Mouse (Mus musculus) gastrocnemius, adult 18-20 months (tissue): Measurements from ENCODE around the gene Gpr141. TPM values are rescaled to one million over a fixed set of nuclear protein-coding genes. Genes with fewer than 3 reads are reported as not detected.
"Not testable (repeated sequence)": the region's sequence is repeated elsewhere in the genome, so short reads cannot be mapped to it uniquely, and the experiment has no call there.

ENCODE experiments used
- DNase-seq: peaks from one replicate; pipeline ENCODE4 v3.0.0; 2021; ENCODE audit warnings: low spot score
- long read RNA-seq, 2 experiments: library from polyadenylated mRNA; stranded (forward); transcript quantifications; one replicate each; pipeline ENCODE4 v2.0.0; 2021
- total RNA-seq, 2 experiments: library from RNA; stranded (reverse); gene quantifications; 2 replicates each; pipeline ENCODE4 v1.2.3; 2021

The Gpr141 gene
- under 1 TPM in 1 of 2 experiments, not detected in 1; 0.12 TPM for total RNA-seq
- long read RNA-seq, experiment 1: 0 reads
- long read RNA-seq, experiment 2: 0 reads

DNA sequence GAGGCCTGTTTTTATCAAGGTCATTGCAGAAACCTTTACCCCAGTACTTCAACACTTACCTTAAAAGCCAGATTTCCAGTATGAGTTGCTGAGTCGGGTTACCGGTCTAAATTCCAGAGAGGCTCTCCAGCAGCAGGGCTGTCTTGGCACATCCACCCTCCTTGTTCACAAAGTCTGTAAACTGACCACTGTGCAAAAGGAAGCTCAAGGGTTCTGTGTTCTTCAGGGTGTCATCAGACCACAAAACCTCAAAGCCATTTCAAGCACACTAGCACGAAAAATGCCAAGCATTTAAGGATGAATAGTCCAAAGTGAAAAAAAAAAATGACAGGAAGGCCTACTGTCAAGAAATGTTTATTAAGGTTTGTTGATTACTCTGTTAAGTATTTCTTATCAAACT is at the start of gene Gpr141:
Gene Gpr141 (minus strand): TSS at position 187 of the 400 bp plus-strand sequence.
- no peak for DNase-seq

DNA sequence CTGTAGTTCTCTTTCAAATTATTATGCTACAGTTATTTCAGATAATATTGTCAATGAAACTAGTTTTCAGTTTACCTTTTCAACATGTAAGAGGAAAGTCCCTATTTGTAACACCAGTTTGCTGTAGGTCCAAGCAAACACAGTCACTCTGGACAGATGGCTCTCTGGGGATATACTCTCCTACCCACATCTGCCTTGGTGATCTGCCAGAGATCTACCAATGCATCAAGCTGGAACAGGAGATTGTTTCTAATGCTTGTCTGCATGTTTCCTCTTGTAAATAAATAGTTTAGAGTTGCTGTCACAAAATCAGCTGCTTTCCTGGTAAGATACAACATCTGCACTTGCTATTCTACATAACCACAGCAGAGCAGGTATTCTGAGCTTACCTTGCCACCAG is 40.2 kb upstream of the Gpr141 start:
- DNase-seq: no peak

- DNase-seq: no peak
Measured at GRCm38 (mm10) chr13:19854629-19855333, 30.7 kb upstream of the Gpr141 start.

DNA sequence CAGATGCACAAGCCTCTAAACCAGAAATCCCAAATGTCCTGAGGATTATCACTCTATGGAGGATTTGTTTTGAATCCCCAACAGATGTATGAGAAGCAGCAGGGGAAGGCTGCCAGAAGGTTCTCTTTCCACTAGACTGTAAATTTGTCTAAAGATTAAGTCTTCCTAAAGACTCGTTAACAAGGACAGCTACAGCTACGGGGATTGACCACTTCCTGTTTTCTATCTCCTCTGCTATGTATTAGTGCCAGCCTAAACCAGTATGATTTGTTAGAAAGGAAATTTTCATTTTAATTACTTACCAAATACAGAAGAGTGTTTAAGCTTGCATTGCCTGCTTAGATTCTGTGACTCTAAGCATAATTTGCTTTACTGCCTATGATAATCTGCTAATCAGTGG is 30.0 kb upstream of the Gpr141 start:
- no peak for DNase-seq

GRCm38 (mm10) chr13:19843448-19843847 is 19.4 kb upstream of the Gpr141 start:
- no peak for DNase-seq

- DNase-seq: no peak
Measured at GRCm38 (mm10) chr13:19842707-19843106, 18.6 kb upstream of the Gpr141 start.

DNA sequence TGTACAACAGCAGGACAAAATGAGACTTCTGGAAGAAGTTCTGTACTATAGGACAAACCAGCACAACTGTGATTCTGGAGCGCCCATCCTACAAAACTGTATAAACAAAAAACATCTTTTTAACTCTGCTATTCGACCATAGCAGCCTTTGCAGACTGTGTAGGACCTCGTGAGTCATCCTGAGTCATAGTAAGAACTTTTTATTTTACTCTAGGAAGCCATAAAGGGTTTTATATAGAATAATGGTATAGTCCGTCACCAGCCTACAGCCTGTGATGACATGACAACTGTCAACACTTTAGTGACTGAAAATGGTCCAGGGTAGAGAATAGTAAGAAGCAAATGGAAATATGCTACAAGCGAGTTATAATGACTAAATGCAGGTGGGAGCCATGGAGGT is 17.6 kb upstream of the Gpr141 start:
- no peak for DNase-seq

- DNase-seq: no peak
Measured at GRCm38 (mm10) chr13:19840206-19840605, 16.1 kb upstream of the Gpr141 start.

GRCm38 (mm10) chr13:19830560-19830959 is 6.5 kb upstream of the Gpr141 start:
- DNase-seq: no peak

GRCm38 (mm10) chr13:19828095-19828494 is 4.0 kb upstream of the Gpr141 start:
- no peak for DNase-seq

- DNase-seq: no peak
Measured at GRCm38 (mm10) chr13:19821639-19822038, 2.4 kb downstream of the Gpr141 start.

- DNase-seq: no peak
Measured at GRCm38 (mm10) chr13:19819926-19820325, 4.1 kb downstream of the Gpr141 start.

DNA sequence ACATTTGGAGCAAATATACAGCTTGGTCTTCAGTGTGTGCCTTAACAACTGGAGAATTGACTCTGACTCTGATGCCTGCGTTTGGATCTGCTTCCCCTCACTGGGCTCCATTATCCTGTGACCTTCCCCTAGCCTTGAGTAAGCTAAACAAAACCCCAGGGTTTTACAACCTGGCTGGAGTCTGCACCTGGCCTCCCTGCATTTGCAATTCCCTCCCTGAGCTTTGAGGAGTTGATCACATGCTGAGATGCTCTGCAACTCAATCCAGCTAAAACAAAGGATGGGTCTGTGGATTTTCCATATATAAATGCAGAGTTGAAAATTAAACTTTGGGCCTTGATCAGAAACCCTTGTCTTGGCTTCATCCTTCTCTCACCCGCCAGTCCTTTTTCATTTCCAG is 4.8 kb downstream of the Gpr141 start:
- DNase-seq: no peak

GRCm38 (mm10) chr13:19794942-19795341 is 29.1 kb downstream of the Gpr141 start:
- no peak for DNase-seq

- DNase-seq: no peak
Measured at GRCm38 (mm10) chr13:19794486-19794885, 29.6 kb downstream of the Gpr141 start.

- no peak for DNase-seq
Measured at GRCm38 (mm10) chr13:19793761-19794160, 30.3 kb downstream of the Gpr141 start.

- not testable (repeated sequence) for DNase-seq
Measured at GRCm38 (mm10) chr13:19787946-19788345, 36.1 kb downstream of the Gpr141 start.

GRCm38 (mm10) chr13:19770163-19770562 is 53.9 kb downstream of the Gpr141 start:
- DNase-seq: no peak

GRCm38 (mm10) chr13:19767202-19767601 is 56.9 kb downstream of the Gpr141 start:
- DNase-seq: no peak

GRCm38 (mm10) chr13:19764276-19764675 is 59.8 kb downstream of the Gpr141 start:
- DNase-seq: no peak

DNA sequence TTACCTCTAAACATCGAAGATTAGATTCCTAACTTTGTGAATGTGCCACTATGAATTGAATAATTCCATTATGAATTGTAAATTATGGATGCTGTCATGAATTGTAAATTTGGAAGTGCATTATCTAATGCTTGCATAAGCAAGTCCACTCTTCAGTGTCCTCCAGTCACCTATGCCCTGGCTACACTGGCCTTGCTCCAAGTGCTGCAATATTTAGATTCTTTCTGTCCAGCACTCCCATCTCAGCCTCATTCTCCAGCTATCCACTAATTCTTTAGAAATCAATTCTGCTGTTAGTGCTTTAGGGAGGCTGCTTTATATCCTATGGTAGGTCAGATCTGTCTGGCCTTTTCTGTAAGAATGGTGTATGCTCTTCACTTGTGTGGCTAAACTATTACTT is 60.8 kb downstream of the Gpr141 start:
- no peak for DNase-seq

- no peak for DNase-seq
Measured at GRCm38 (mm10) chr13:19745741-19746140, 78.3 kb downstream of the Gpr141 start.

DNA sequence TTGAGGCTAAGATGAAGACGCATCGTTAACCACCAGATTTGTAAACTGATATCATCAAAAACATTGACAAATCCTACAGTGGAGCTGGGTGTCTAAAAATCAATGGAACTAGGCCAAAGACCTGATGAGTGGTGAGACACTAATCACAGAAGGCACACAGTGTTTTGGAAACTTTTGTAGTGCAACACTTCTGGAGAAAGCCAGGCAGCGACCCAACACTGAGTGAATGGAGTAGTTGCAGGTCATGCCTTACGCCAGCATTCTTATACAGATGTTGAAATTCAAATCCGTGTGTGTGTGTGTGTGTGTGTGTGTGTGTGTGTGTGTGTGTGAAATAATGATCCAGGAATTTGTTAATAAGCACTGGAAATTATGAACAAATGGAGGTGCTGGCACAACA is 79.5 kb downstream of the Gpr141 start:
- DNase-seq: peak; percentile 7

GRCm38 (mm10) chr13:19734597-19734996 is 89.5 kb downstream of the Gpr141 start:
- no peak for DNase-seq
